Mouse (Mus musculus) forebrain, embryonic 14.5 days (tissue): ENCODE data around the gene Dhrs7. TPM values are rescaled to one million over a fixed set of nuclear protein-coding genes. Genes with fewer than 3 reads are reported as not detected.

ENCODE experiments used
- ATAC-seq: fragments of 200-750 bp; cut with Nextera tagmentation; 2 replicates; pipeline ENCODE4 v1.8.0; 2017; ENCODE audit warnings: mild to moderate bottlenecking, moderate library complexity
- DNase-seq: peaks from one replicate; pipeline ENCODE4 v3.0.0-alpha.2; 2015; ENCODE audit warnings: low spot score
- H3K27ac ChIP-seq: fragments of 300-500 bp; sonication (generic); 2 replicates; pipeline ENCODE4 v1.5.1; 2014; ENCODE audit warnings: low read depth, mild to moderate bottlenecking, control low read depth, low read length, moderate library complexity
- H3K27me3 ChIP-seq: fragments of 300-500 bp; sonication (generic); replicated peaks from 2 replicates; pipeline ENCODE4 v1.6.1; 2014; ENCODE audit warnings: low read length, control low read depth, mixed read lengths; ENCODE audit not compliant: control insufficient read depth, insufficient read depth
- H3K36me3 ChIP-seq: fragments of 300-500 bp; sonication (generic); 2 replicates; pipeline ENCODE4 v1.6.1; 2014; ENCODE audit warnings: low read length, control low read depth; ENCODE audit not compliant: control insufficient read depth, insufficient read depth
- H3K4me1 ChIP-seq: fragments of 300-500 bp; sonication (generic); 2 replicates; pipeline ENCODE4 v1.6.1; 2014; ENCODE audit warnings: antibody characterized with exemption, low read length, control low read depth; ENCODE audit not compliant: control insufficient read depth, insufficient read depth
- H3K4me2 ChIP-seq: fragments of 300-500 bp; sonication (generic); 2 replicates; pipeline ENCODE4 v1.6.1; 2014; ENCODE audit warnings: mild to moderate bottlenecking, control low read depth, low read length
- H3K4me3 ChIP-seq: fragments of 300-500 bp; sonication (generic); 2 replicates; pipeline ENCODE4 v1.5.1; 2014; ENCODE audit warnings: low read depth, low read length, control low read depth
- H3K9ac ChIP-seq: fragments of 300-500 bp; sonication (generic); 2 replicates; pipeline ENCODE4 v1.6.1; 2014; ENCODE audit warnings: mild to moderate bottlenecking, low read length, control low read depth, moderate library complexity
- H3K9me3 ChIP-seq: fragments of 300-500 bp; sonication (generic); replicated peaks from 2 replicates; pipeline ENCODE4 v1.6.1; 2016; ENCODE audit warnings: low read length, control low read depth, mixed read lengths; ENCODE audit not compliant: control insufficient read depth
- WGBS: fragments of 180-500 bp; shearing (Covaris S2); extraction: QIAGEN DNeasy Blood & Tissue Kit; methylation state at CpG from one replicate; pipeline ENCODE4 v1.1.7; 2014; 5-methylcytosine and 5-hydroxymethylcytosine counted together
- polyA plus RNA-seq: library from polyadenylated mRNA; unstranded; fragments of >200 nt; fragmentation: Nextera tagmentation; extraction: Ambion mirVana; gene quantifications from 2 replicates; pipeline ENCODE4 v1.2.1, GENCODE M21; 2014

The Dhrs7 gene
- polyA plus RNA-seq, 1 experiment from 2014 or later, result 10.2 TPM

DNA sequence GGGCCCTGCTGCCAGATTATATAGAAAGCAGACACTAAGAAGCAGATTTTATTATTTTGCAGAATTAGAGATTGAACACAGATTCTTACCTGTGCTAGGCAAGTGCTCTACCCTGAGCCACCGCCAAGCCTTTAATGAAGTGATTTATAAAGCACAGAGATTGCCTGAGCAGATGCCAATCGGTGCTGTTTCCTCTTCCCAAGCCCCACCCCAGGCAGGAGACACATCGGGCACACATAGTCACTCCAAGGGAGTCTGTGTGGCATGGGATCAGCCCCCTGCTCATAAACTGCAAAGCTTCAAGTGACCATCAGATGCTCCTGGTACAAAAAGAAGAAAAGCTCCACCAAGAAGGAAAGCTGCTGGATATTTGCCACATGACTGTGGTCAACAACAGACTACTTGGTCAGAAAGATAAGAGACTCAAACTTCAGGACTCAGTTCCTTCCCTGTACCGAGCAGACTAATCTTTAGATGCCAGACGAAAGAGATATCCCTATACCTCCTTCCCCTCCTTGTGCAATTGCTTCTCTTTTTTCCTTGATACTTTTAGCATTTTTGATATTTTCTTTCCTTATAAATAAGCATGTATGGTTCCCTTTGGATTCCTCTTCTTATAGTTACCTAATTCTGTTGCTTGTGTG, 41.7 kb downstream of the Dhrs7 start:
- Histone ChIP-seq H3K4me3 (no peak overlapping the region), H3K36me3 (no peaks in the 10 kb centered on the region), H3K9ac (no peak overlapping the region), H3K27ac (no peak overlapping the region), H3K4me2 (no peak overlapping the region), H3K4me1 (no peaks in the 10 kb centered on the region), H3K9me3 (no peaks in the 10 kb centered on the region), H3K27me3 (no peaks in the 10 kb centered on the region)
- no peak for DNase-seq
- WGBS, result 84% methylated on average over 5 of the region's 5 CpGs
- no peak for ATAC-seq

- no peak overlapping the region for H3K9ac ChIP-seq
- 96% methylated on average over 1 of the region's 1 CpGs for WGBS
- H3K27ac ChIP-seq, result no peak overlapping the region
- H3K27me3 ChIP-seq, result no peaks in the 10 kb centered on the region
- ATAC-seq (no peak), DNase-seq (no peak)
- no peaks in the 10 kb centered on the region for H3K9me3 ChIP-seq
- no peaks in the 10 kb centered on the region for H3K4me1 ChIP-seq
- H3K36me3 ChIP-seq, result no peaks in the 10 kb centered on the region
- no peak overlapping the region for H3K4me2 ChIP-seq
- H3K4me3 ChIP-seq, result no peak overlapping the region
Measured at GRCm38 (mm10) chr12:72621441-72621840, 43.3 kb downstream of the Dhrs7 start.

- H3K4me3 ChIP-seq, result no peak overlapping the region
- no peaks in the 10 kb centered on the region for H3K36me3 ChIP-seq
- no peaks in the 10 kb centered on the region for H3K27me3 ChIP-seq
- H3K9ac ChIP-seq, result no peak overlapping the region
- no peak overlapping the region for H3K4me2 ChIP-seq
- DNase-seq (no peak), ATAC-seq (no peak)
- H3K27ac ChIP-seq, result no peak overlapping the region
- no peaks in the 10 kb centered on the region for H3K9me3 ChIP-seq
- 92% methylated on average over 7 of the region's 7 CpGs for WGBS
- H3K4me1 ChIP-seq, result no peaks in the 10 kb centered on the region
Measured at GRCm38 (mm10) chr12:72620856-72621255, 43.9 kb downstream of the Dhrs7 start.

DNA sequence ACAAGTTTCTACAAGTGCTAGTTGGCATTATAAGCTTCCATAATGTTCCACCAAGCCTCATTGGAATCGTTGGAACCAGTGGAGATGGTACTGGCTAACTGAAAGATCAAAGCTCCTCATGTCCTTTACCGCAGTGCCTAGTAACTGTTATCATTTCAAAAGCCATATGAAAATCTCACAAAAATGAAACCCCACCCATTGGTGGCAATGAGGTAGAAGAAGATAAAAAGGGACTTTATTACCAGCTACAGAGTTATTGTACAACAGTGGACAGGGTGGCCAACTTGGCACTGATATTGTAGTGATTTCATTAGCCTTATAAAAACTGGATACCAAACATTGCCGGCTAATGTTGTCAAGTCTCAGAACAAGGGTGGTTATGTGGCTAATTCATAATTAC, 52.7 kb downstream of the Dhrs7 start:
- whole genome bisulfite sequencing, result 90% methylated on average over 3 of the region's 3 CpGs
- Histone ChIP-seq H3K4me1 (no peaks in the 10 kb centered on the region), H3K27ac (no peak overlapping the region), H3K9ac (no peak overlapping the region), H3K4me2 (no peak overlapping the region), H3K36me3 (no peaks in the 10 kb centered on the region), H3K4me3 (no peak overlapping the region), H3K27me3 (no peaks in the 10 kb centered on the region), H3K9me3 (no peaks in the 10 kb centered on the region)
- DNase-seq, result no peak
- ATAC-seq, result no peak

Other genes starting within 250 kb of the Dhrs7 start
- 2.0 and 2.1 TPM in 2 replicates for gene Lrrc9, start 223.0 kb downstream of the Dhrs7 start, polyA plus RNA-seq
- gene Pcnx4, start 128.5 kb downstream of the Dhrs7 start, polyA plus RNA-seq, result 20.6 and 21.9 TPM in 2 replicates
- gene Gm4756, start 15.2 kb downstream of the Dhrs7 start, polyA plus RNA-seq, result not detected in 2 replicates
- 45.8 and 53.0 TPM in 2 replicates for gene Ppm1a, start 92.5 kb upstream of the Dhrs7 start, polyA plus RNA-seq